Mouse (Mus musculus) kidney, adult 2 months (tissue): ENCODE data around the gene Fam161b. TPM values are rescaled to one million over a fixed set of nuclear protein-coding genes. Genes with fewer than 3 reads are reported as not detected.

ENCODE experiments used
- DNase-seq: peaks from one replicate; pipeline ENCODE4 v3.0.0; 2021
- H3K27ac ChIP-seq: fragments of 200-500 bp; 2 replicates; pipeline ENCODE4 v1.5.1; 2012; ENCODE audit warnings: low read depth, low read length, control low read depth, inconsistent platforms; ENCODE audit not compliant: insufficient read depth
- H3K27me3 ChIP-seq: fragments of 200-500 bp; replicated peaks from 2 replicates; pipeline ENCODE4 v1.6.1; 2012; ENCODE audit warnings: mild to moderate bottlenecking, moderate library complexity, low read length, inconsistent platforms; ENCODE audit not compliant: control insufficient read depth, insufficient read depth
- H3K36me3 ChIP-seq: fragments of 200-500 bp; 2 replicates; pipeline ENCODE4 v1.6.1; 2012; ENCODE audit warnings: mild to moderate bottlenecking, moderate library complexity, low read length, inconsistent platforms; ENCODE audit not compliant: control insufficient read depth, insufficient read depth
- H3K4me1 ChIP-seq: fragments of 200-500 bp; 2 replicates; pipeline ENCODE4 v1.6.1; 2011; ENCODE audit warnings: low read length; ENCODE audit not compliant: control insufficient read depth, insufficient read depth
- H3K4me3 ChIP-seq: fragments of 200-500 bp; 2 replicates; pipeline ENCODE4 v1.5.1; 2011; ENCODE audit warnings: mild to moderate bottlenecking, low read depth, low read length, control low read depth; ENCODE audit not compliant: insufficient read depth
- CTCF ChIP-seq: fragments of 200-500 bp; conservative IDR thresholded peaks from 2 replicates; pipeline ENCODE4 v1.5.1; 2011; ENCODE audit warnings: low read depth, mild to moderate bottlenecking, control low read depth, low read length, moderate library complexity, mixed read lengths; ENCODE audit not compliant: insufficient read depth, insufficient read length
- POLR2A ChIP-seq: fragments of 200-500 bp; IDR thresholded peaks from one replicate; pipeline ENCODE4 v1.6.1; 2011; ENCODE audit warnings: low read depth, low read length, control low read depth
- WGBS: fragments of 180-500 bp; shearing (Covaris S2); methylation state at CpG from one replicate; pipeline ENCODE4 v1.1.7; 2018; 5-methylcytosine and 5-hydroxymethylcytosine counted together
- polyA plus RNA-seq: library from polyadenylated mRNA; depleted of rRNA; stranded (reverse); fragments of >200 nt; gene quantifications from 2 replicates; pipeline ENCODE4 v1.2.3, GENCODE M21; 2012; rRNA removed

Fam161b gene
- polyA plus RNA-seq, 1 experiment, result 1.2 TPM

DNA sequence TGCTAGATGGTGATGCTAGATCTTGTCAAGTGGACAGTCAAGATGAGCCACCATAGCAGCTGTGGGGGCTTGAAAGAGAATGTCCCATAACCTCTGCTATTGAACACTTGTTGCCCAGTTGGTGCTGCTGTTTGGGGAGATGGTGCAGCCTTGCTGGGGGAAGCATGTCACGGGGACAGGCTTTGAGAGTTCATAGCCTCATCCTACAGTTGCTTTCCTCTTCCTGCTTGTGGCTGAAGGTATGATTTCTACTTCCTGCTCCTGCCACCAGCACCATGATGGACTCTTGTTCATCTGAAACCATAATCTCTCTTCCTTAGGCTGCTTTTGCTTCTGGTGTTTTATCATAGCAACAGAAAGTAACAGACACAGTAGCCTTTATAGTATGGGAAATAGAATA, 57.1 kb downstream of the Fam161b start:
- Histone ChIP-seq H3K27ac (no peak overlapping the region), H3K4me3 (no peak overlapping the region), H3K27me3 (no peaks in the 10 kb centered on the region), H3K4me1 (0 out of 2 replicates have a peak, but pooled peaks cover 3% of the 10 kb centered on the region), H3K36me3 (peaks cover 8% of the 10 kb centered on the region)
- TF ChIP-seq POLR2A, result no peak
- no peak for TF ChIP-seq CTCF
- DNase-seq, result no peak
- WGBS, result 67% methylated on average over 1 of the region's 1 CpGs

DNA sequence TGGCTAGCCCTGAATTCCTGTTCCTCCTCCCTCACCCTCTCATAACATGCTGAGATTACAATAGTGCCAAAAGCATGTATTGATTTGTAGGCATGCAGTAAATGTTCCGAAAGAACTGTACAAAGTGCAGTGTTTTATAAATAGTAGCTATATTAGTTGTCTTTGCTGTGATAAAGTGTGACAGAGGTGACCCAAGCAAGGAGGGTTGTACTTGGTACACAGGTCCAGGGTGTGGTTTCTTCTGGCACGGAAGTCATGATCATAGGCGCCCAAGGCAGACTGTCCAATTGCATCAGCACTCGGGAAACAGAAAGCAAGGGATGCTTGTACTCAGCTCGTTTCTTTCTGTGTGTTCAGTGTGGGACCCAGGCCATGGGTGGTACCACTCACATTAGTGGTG, 57.5 kb downstream of the Fam161b start:
- Histone ChIP-seq H3K27me3 (no peaks in the 10 kb centered on the region), H3K36me3 (peaks cover 11% of the 10 kb centered on the region), H3K4me1 (0 out of 2 replicates have a peak, but pooled peaks cover 3% of the 10 kb centered on the region), H3K4me3 (no peak overlapping the region), H3K27ac (no peak overlapping the region)
- WGBS, result 88% methylated on average over 5 of the region's 5 CpGs
- DNase-seq, result no peak
- TF ChIP-seq POLR2A (no peak), CTCF (no peak)

GRCm38 (mm10) chr12:84299265-84299664, 62.4 kb downstream of the Fam161b start:
- no peak for DNase-seq
- TF ChIP-seq POLR2A (no peak), CTCF (no peak)
- Histone ChIP-seq H3K36me3 (peaks cover 12% of the 10 kb centered on the region), H3K27ac (no peak overlapping the region), H3K27me3 (no peaks in the 10 kb centered on the region), H3K4me1 (no peaks in the 10 kb centered on the region), H3K4me3 (no peak overlapping the region)
- 97% methylated on average over 2 of the region's 2 CpGs for WGBS

- H3K4me3 ChIP-seq, result no peak overlapping the region
- H3K4me1 ChIP-seq, result no peaks in the 10 kb centered on the region
- no peak for DNase-seq
- H3K36me3 ChIP-seq, result peaks cover 14% of the 10 kb centered on the region
- TF ChIP-seq CTCF, result no peak
- TF ChIP-seq POLR2A, result no peak
- no peak overlapping the region for H3K27ac ChIP-seq
- 89% methylated on average over 6 of the region's 6 CpGs for WGBS
- no peaks in the 10 kb centered on the region for H3K27me3 ChIP-seq
Observed at GRCm38 (mm10) chr12:84297851-84298250, 63.8 kb downstream of the Fam161b start.

Other genes starting within 250 kb of the Fam161b start
- gene Dnal1, start 247.5 kb downstream of the Fam161b start, polyA plus RNA-seq, result 5.0 and 6.3 TPM in 2 replicates
- gene Pnma1, start 213.3 kb downstream of the Fam161b start, polyA plus RNA-seq, result 0.05 TPM in 1 of 2 replicates, not detected in the other
- 6.7 and 7.4 TPM in 2 replicates for gene Elmsan1, start 143.0 kb downstream of the Fam161b start, polyA plus RNA-seq
- 31.0 and 50.5 TPM in 2 replicates for gene Ptgr2, start 76.6 kb downstream of the Fam161b start, polyA plus RNA-seq
- gene Zfp410, start 45.0 kb downstream of the Fam161b start, polyA plus RNA-seq, result 18.8 and 23.8 TPM in 2 replicates
- 47.7 and 51.2 TPM in 2 replicates for gene Coq6, start 176 bp downstream of the Fam161b start, polyA plus RNA-seq
- gene Entpd5, start 47.2 kb upstream of the Fam161b start, polyA plus RNA-seq, result 100 and 111 TPM in 2 replicates
- gene Bbof1, start 47.2 kb upstream of the Fam161b start, polyA plus RNA-seq, result 0.46 and 0.58 TPM in 2 replicates
- 5.6 and 6.2 TPM in 2 replicates for gene Rnf113a2, start 55.4 kb upstream of the Fam161b start, polyA plus RNA-seq
- gene Aldh6a1, start 89.2 kb upstream of the Fam161b start, polyA plus RNA-seq, result 245 and 297 TPM in 2 replicates
- gene Lin52, start 89.6 kb upstream of the Fam161b start, polyA plus RNA-seq, result 21.6 and 26.3 TPM in 2 replicates
- not detected in 2 replicates for gene Vsx2, start 207.9 kb upstream of the Fam161b start, polyA plus RNA-seq